Mouse (Mus musculus) embryonic facial prominence, embryonic 14.5 days (tissue): ENCODE data around the gene Tmem270. TPM values are rescaled to one million over a fixed set of nuclear protein-coding genes. Genes with fewer than 3 reads are reported as not detected.

Source experiments
- ATAC-seq: fragments of 200-750 bp; cut with Nextera tagmentation; 2 replicates; pipeline ENCODE4 v1.8.0; 2017; ENCODE audit warnings: low read depth, moderate number of reproducible peaks, moderate TSS enrichment
- DNase-seq: peaks from one replicate; pipeline ENCODE4 v3.0.0-alpha.2; 2015; ENCODE audit warnings: low spot score
- H3K27ac ChIP-seq: fragments of 300-500 bp; sonication (generic); replicated peaks from 2 replicates; pipeline ENCODE4 v1.5.1; 2014; ENCODE audit warnings: low read depth, mild to moderate bottlenecking, low read length, moderate library complexity
- H3K27me3 ChIP-seq: fragments of 300-500 bp; sonication (generic); replicated peaks from 2 replicates; pipeline ENCODE4 v1.6.1; 2014; ENCODE audit warnings: low read length; ENCODE audit not compliant: control insufficient read depth, insufficient read depth
- H3K36me3 ChIP-seq: fragments of 300-500 bp; sonication (generic); 2 replicates; pipeline ENCODE4 v1.6.1; 2014; ENCODE audit warnings: low read length, mixed read lengths; ENCODE audit not compliant: control insufficient read depth, insufficient read depth
- H3K4me1 ChIP-seq: fragments of 300-500 bp; sonication (generic); 2 replicates; pipeline ENCODE4 v1.6.1; 2014; ENCODE audit warnings: antibody characterized with exemption, low read length; ENCODE audit not compliant: control insufficient read depth, insufficient read depth
- H3K4me2 ChIP-seq: fragments of 300-500 bp; sonication (generic); 2 replicates; pipeline ENCODE4 v1.6.1; 2014; ENCODE audit warnings: low read depth, mild to moderate bottlenecking, low read length, moderate library complexity, mixed read lengths
- H3K4me3 ChIP-seq: fragments of 300-500 bp; sonication (generic); 2 replicates; pipeline ENCODE4 v1.5.1; 2014; ENCODE audit warnings: low read depth, mild to moderate bottlenecking, low read length
- H3K9ac ChIP-seq: fragments of 300-500 bp; sonication (generic); 2 replicates; pipeline ENCODE4 v1.6.1; 2014; ENCODE audit warnings: low read depth, mild to moderate bottlenecking, low read length, moderate library complexity, mixed read lengths
- H3K9me3 ChIP-seq: fragments of 300-500 bp; sonication (generic); 2 replicates; pipeline ENCODE4 v1.6.1; 2016; ENCODE audit warnings: low read length; ENCODE audit not compliant: control insufficient read depth
- WGBS: fragments of 180-500 bp; shearing (Covaris S2); extraction: QIAGEN DNeasy Blood & Tissue Kit; methylation state at CpG from one replicate; pipeline ENCODE4 v1.1.7; 2014; 5-methylcytosine and 5-hydroxymethylcytosine counted together
- polyA plus RNA-seq: library from polyadenylated mRNA; unstranded; fragments of >200 nt; fragmentation: Nextera tagmentation; extraction: Ambion mirVana; gene quantifications from 2 replicates; pipeline ENCODE4 v1.2.1, GENCODE M21; 2014

The Tmem270 gene
- not detected in 2 replicates for polyA plus RNA-seq

- ATAC-seq (no peak), DNase-seq (no peak)
- no peak within 1 kb of the TSS for H3K4me3 ChIP-seq
- no peaks in the 10 kb centered on the region for H3K4me1 ChIP-seq
- no peaks in the 10 kb centered on the region for H3K27me3 ChIP-seq
- WGBS: 74% methylated on average over 6 of the region's 6 CpGs
- H3K36me3 ChIP-seq: no peaks in the 10 kb centered on the region
- no peak within 1 kb of the TSS for H3K27ac ChIP-seq
- no peak within 1 kb of the TSS for H3K4me2 ChIP-seq
- H3K9ac ChIP-seq: no peak within 1 kb of the TSS
- H3K9me3 ChIP-seq: no peaks in the 10 kb centered on the region
Measured at GRCm38 (mm10) chr5:134906633-134907032, at the start of gene Tmem270. Tmem270 (minus strand) TSS chr5:134906733.

- DNase-seq: no peak
- ATAC-seq: no peak
- peaks cover 5% of the 10 kb centered on the region; the same call in 1 of the 2 replicates for H3K4me1 ChIP-seq
- H3K36me3 ChIP-seq: no peaks in the 10 kb centered on the region
- H3K27ac ChIP-seq: no peak overlapping the region
- WGBS: 67% methylated on average over 5 of the region's 5 CpGs
- no peak overlapping the region for H3K4me3 ChIP-seq
- no peak overlapping the region for H3K4me2 ChIP-seq
- H3K9ac ChIP-seq: no peak overlapping the region
- no peaks in the 10 kb centered on the region for H3K9me3 ChIP-seq
- H3K27me3 ChIP-seq: no peaks in the 10 kb centered on the region
Measured at GRCm38 (mm10) chr5:134955491-134955890, 49.0 kb upstream of the Tmem270 start.

GRCm38 (mm10) chr5:134951053-134951884 lies 44.7 kb upstream of the Tmem270 start:
- Histone ChIP-seq H3K9me3 (no peaks in the 10 kb centered on the region), H3K9ac (no peak overlapping the region), H3K27ac (no peak overlapping the region), H3K27me3 (peaks cover 15% of the 10 kb centered on the region), H3K36me3 (no peaks in the 10 kb centered on the region), H3K4me1 (peaks cover 8% of the 10 kb centered on the region; the same call in 1 of the 2 replicates), H3K4me3 (no peak overlapping the region), H3K4me2 (peak overlapping the region; percentile 10; the same call in 1 of the 2 replicates)
- 20% methylated on average over 19 of the region's 19 CpGs for WGBS
- no peak for ATAC-seq
- no peak for DNase-seq

- DNase-seq (no peak), ATAC-seq (no peak)
- peaks cover 35% of the 10 kb centered on the region for H3K27me3 ChIP-seq
- H3K4me2 ChIP-seq: no peak overlapping the region
- H3K36me3 ChIP-seq: no peaks in the 10 kb centered on the region
- WGBS: 62% methylated on average over 4 of the region's 4 CpGs
- H3K4me3 ChIP-seq: no peak overlapping the region
- no peak overlapping the region for H3K9ac ChIP-seq
- H3K4me1 ChIP-seq: peaks cover 8% of the 10 kb centered on the region; the same call in 1 of the 2 replicates
- no peaks in the 10 kb centered on the region for H3K9me3 ChIP-seq
- H3K27ac ChIP-seq: no peak overlapping the region
Measured at GRCm38 (mm10) chr5:134948085-134948439, 41.5 kb upstream of the Tmem270 start.

GRCm38 (mm10) chr5:134947420-134948084 lies 41.0 kb upstream of the Tmem270 start:
- ATAC-seq (no peak), DNase-seq (no peak)
- Histone ChIP-seq H3K9ac (no peak overlapping the region), H3K36me3 (no peaks in the 10 kb centered on the region), H3K4me3 (no peak overlapping the region), H3K9me3 (no peaks in the 10 kb centered on the region), H3K27me3 (peaks cover 35% of the 10 kb centered on the region), H3K4me1 (peaks cover 8% of the 10 kb centered on the region; the same call in 1 of the 2 replicates), H3K4me2 (peak overlapping the region; percentile 15; the same call in 1 of the 2 replicates), H3K27ac (peak overlapping the region; percentile 5; the same call in 1 of the 2 replicates)
- WGBS: 49% methylated on average over 5 of the region's 5 CpGs

GRCm38 (mm10) chr5:134946857-134947255 lies 40.3 kb upstream of the Tmem270 start, which contains the start of gene Cldn4:
Cldn4 (minus strand) TSS chr5:134946934.
- ATAC-seq (peak; percentile 77), DNase-seq (peak; percentile 90)
- WGBS: 8% methylated on average over 11 of the region's 11 CpGs
- H3K27me3 ChIP-seq: peaks cover 35% of the 10 kb centered on the region
- H3K27ac ChIP-seq: peak within 1 kb of the TSS; percentile 63
- H3K4me3 ChIP-seq: peak within 1 kb of the TSS; percentile 38
- H3K36me3 ChIP-seq: no peaks in the 10 kb centered on the region
- no peaks in the 10 kb centered on the region for H3K9me3 ChIP-seq
- H3K4me2 ChIP-seq: peak within 1 kb of the TSS; percentile 43
- H3K9ac ChIP-seq: peak within 1 kb of the TSS; percentile 58
- H3K4me1 ChIP-seq: peaks cover 8% of the 10 kb centered on the region; the same call in 1 of the 2 replicates

- no peaks in the 10 kb centered on the region for H3K36me3 ChIP-seq
- peaks cover 35% of the 10 kb centered on the region for H3K27me3 ChIP-seq
- H3K4me3 ChIP-seq: peak overlapping the region; percentile 38
- DNase-seq (no peak), ATAC-seq (peak; percentile 14; the same call in 1 of the 2 replicates)
- H3K4me1 ChIP-seq: peaks cover 4% of the 10 kb centered on the region; the same call in 1 of the 2 replicates
- H3K27ac ChIP-seq: peak overlapping the region; percentile 63
- peak overlapping the region; percentile 43 for H3K4me2 ChIP-seq
- no peaks in the 10 kb centered on the region for H3K9me3 ChIP-seq
- peak overlapping the region; percentile 58 for H3K9ac ChIP-seq
- 16% methylated on average over 42 of the region's 43 CpGs for whole genome bisulfite sequencing
Measured at GRCm38 (mm10) chr5:134946063-134946856, 39.7 kb upstream of the Tmem270 start.
